Mouse (Mus musculus): ENCODE results near the gene Cd22. TPM values are rescaled to one million over a fixed set of nuclear protein-coding genes. Genes with fewer than 3 reads are reported as not detected.

The Cd22 gene
- 0.15 and 0.19 TPM in 2 replicates for polyA plus RNA-seq (2021; fragmentation: Nextera tagmentation)
- long read RNA-seq, experiment 1 = 0 reads
- long read RNA-seq, experiment 2 = 0 reads

DNA sequence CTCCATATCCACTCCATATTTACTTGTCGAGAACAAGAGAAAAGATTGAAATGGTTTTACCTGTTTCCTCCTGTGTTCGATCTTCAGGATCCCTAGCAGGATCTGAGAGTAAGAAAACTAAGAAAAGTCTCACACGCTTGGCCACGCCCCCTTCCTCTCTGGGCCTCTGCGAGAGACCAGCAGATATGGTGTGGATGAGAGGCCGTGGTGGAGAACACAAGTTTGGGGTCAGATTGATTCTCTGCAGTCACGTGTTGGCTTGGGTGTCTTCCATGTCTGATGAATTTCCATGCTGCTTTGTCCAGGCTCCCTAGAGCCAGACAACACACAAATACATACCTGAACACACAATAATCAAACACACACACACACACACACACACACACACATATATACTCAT is at the start of gene Cd22:
Gene Cd22 (minus strand): TSS at position 167 of the 400 bp plus-strand sequence.

DNA sequence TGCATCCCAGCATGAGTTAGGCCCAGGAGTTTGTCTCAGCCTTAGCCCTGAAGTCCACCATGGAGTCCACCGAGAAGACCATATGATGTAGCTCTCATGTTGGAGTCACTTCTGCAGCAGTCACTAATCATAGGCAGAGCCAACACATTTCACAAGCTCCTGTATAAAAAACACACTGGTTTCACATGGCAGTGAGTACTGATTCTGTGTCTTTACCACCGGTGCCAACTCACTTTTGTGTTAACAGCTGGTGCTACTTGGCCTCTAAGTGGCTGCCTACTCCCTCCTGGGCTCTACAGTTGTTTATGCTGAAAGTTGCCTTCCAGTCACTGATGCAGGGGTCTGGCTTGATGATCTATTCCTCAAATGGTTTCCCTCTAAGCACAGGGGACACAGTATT is 44.4 kb upstream of the Cd22 start, which contains the start of gene Hamp2:
Gene Hamp2 (minus strand): TSS at position 101 of the 400 bp plus-strand sequence.

DNA sequence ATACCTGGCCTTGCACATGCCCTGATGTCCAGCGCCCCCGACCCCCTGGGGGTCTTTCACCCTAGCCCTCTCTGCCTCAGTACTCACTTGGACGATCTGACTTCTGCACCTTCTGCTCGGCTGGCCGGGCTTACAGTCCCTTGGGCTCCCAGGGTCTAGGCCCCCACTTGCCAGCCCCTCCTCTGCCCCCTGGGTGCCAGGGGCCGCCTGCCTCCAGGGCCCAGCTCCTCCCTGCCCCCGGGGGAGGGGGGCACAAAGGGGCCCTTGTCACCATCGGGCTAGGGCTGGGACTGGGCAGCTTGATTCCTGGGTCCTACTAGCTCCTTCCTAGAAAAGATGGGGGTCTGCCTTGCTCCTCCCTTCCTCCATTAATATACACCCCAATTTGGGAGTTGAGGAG is 34.6 kb upstream of the Cd22 start, which contains the start of gene Mag:
Gene Mag (minus strand): TSS at position 142 of the 400 bp plus-strand sequence.

DNA sequence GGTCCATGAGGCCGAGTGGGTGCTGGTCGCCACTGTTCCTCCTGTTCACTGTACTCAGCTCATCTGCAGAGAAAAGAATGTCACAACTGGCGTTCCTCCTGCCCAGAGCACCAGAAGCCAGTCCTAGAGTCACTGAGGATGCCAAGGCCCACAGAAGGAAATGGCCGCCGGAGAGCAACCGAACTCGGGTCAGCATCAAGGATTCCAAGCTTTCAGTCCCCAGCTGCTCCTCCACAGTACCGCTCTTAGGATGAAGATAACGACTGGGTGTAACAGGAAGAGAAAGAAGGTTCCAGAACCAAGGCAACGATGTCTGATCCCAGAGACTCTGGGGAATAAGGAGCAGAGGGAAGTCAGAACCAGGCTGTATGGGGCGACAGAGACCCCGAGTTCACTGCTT is 18.7 kb downstream of the Cd22 start, which contains the start of gene Ffar1:
Gene Ffar1 (minus strand): TSS at position 101 of the 400 bp plus-strand sequence.

DNA sequence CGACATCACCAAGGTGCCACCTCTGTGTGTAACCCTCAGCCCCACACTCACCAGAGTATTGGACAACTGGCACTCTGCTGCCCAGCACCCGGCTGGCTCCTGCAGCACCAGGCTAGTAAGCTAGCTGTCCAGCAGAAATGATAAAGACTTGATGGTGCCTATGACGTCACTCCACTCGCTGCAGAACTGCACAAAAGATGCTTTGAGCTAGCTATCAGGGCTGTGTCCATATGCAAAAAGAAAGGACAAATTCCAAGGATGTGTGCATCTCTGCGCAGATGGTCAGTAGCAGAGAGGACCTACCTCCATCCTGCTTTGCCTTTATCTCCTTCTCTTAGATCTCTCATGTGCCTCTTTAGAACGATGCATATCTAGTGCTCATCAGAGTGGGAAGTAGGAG is 24.1 kb downstream of the Cd22 start, which contains the start of gene Ffar3:
Gene Ffar3 (minus strand): TSS at position 101 of the 400 bp plus-strand sequence.

DNA sequence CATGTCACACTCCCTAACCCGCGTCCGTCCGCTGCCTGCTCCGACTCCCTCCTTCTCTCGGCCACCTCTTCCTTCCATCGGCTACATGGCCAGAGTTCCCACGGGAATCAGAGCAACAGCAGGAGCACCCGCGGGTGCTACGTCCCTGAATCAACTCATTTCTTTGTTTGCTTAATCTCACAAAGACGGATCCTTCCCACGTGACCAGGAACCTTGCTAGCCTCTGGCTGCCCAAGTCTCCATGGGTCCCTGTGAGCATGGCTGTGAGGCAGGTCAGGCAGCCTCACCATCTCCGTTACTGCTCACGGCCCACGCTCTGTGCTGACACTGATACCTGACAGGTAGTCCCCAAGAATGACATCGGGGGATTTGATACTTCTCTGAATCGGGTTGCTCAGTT is 56.5 kb downstream of the Cd22 start, which contains the start of gene Ffar2:
Gene Ffar2 (minus strand): TSS at position 101 of the 400 bp plus-strand sequence.

Other genes with a start within 250 kb of the Cd22 start
- gene Etv2, start 244.5 kb downstream of the Cd22 start, polyA plus RNA-seq (2021; fragmentation: Nextera tagmentation) = not detected in 2 replicates
- gene Rbm42, start 230.0 kb downstream of the Cd22 start, polyA plus RNA-seq (2021; fragmentation: Nextera tagmentation) = 112 and 122 TPM in 2 replicates
- 3.6 and 4.0 TPM in 2 replicates for gene Haus5, start 215.3 kb downstream of the Cd22 start, polyA plus RNA-seq (2021; fragmentation: Nextera tagmentation)
- not detected in 2 replicates for gene Pmis2, start 208.7 kb downstream of the Cd22 start, polyA plus RNA-seq (2021; fragmentation: Nextera tagmentation)
- not detected in 2 replicates for gene 2200002J24Rik, start 181.4 kb downstream of the Cd22 start, polyA plus RNA-seq (2021; fragmentation: Nextera tagmentation)
- 0.55 and 0.83 TPM in 2 replicates for gene Atp4a, start 168.1 kb downstream of the Cd22 start, polyA plus RNA-seq (2021; fragmentation: Nextera tagmentation)
- 172 and 228 TPM in 2 replicates for gene Tmem147, start 150.8 kb downstream of the Cd22 start, polyA plus RNA-seq (2021; fragmentation: Nextera tagmentation)
- gene Gapdhs, start 136.7 kb downstream of the Cd22 start, polyA plus RNA-seq (2021; fragmentation: Nextera tagmentation) = not detected in 2 replicates
- gene Sbsn, start 128.9 kb downstream of the Cd22 start, polyA plus RNA-seq (2021; fragmentation: Nextera tagmentation) = 7.3 and 9.5 TPM in 2 replicates
- 11.7 and 12.6 TPM in 2 replicates for gene Dmkn, start 116.6 kb downstream of the Cd22 start, polyA plus RNA-seq (2021; fragmentation: Nextera tagmentation)
- gene Krtdap, start 92.4 kb downstream of the Cd22 start, polyA plus RNA-seq (2021; fragmentation: Nextera tagmentation) = not detected in 2 replicates
- not detected in 2 replicates for gene Ffar2, start 56.6 kb downstream of the Cd22 start, polyA plus RNA-seq (2021; fragmentation: Nextera tagmentation)
- gene Ffar3, start 24.2 kb downstream of the Cd22 start, polyA plus RNA-seq (2021; fragmentation: Nextera tagmentation) = 0.06 and 0.16 TPM in 2 replicates
- not detected in 2 replicates for gene Ffar1, start 18.8 kb downstream of the Cd22 start, polyA plus RNA-seq (2021; fragmentation: Nextera tagmentation)
- 79.4 and 86.1 TPM in 2 replicates for gene Mag, start 34.5 kb upstream of the Cd22 start, polyA plus RNA-seq (2021; fragmentation: Nextera tagmentation)
- not detected in 2 replicates for gene Hamp2, start 44.3 kb upstream of the Cd22 start, polyA plus RNA-seq (2021; fragmentation: Nextera tagmentation)
- not detected in 2 replicates for gene Hamp, start 63.7 kb upstream of the Cd22 start, polyA plus RNA-seq (2021; fragmentation: Nextera tagmentation)
- 19.0 and 19.3 TPM in 2 replicates for gene Usf2, start 76.5 kb upstream of the Cd22 start, polyA plus RNA-seq (2021; fragmentation: Nextera tagmentation)
- 4.7 and 6.0 TPM in 2 replicates for gene Lsr, start 93.1 kb upstream of the Cd22 start, polyA plus RNA-seq (2021; fragmentation: Nextera tagmentation)
- 0.31 TPM in 1 of 2 replicates, not detected in the other for gene Fam187b, start 93.4 kb upstream of the Cd22 start, polyA plus RNA-seq (2021; fragmentation: Nextera tagmentation)
- 10.8 and 30.6 TPM in 2 replicates for gene Fxyd5, start 162.1 kb upstream of the Cd22 start, polyA plus RNA-seq (2021; fragmentation: Nextera tagmentation)
- 278 and 391 TPM in 2 replicates for gene Fxyd7, start 171.1 kb upstream of the Cd22 start, polyA plus RNA-seq (2021; fragmentation: Nextera tagmentation)
- gene Fxyd1, start 176.9 kb upstream of the Cd22 start, polyA plus RNA-seq (2021; fragmentation: Nextera tagmentation) = 298 and 678 TPM in 2 replicates
- 7.3 and 9.7 TPM in 2 replicates for gene Lgi4, start 179.0 kb upstream of the Cd22 start, polyA plus RNA-seq (2021; fragmentation: Nextera tagmentation)
- 1.2 and 2.3 TPM in 2 replicates for gene Fxyd3, start 196.4 kb upstream of the Cd22 start, polyA plus RNA-seq (2021; fragmentation: Nextera tagmentation)
- gene Hpn, start 234.9 kb upstream of the Cd22 start, polyA plus RNA-seq (2021; fragmentation: Nextera tagmentation) = 0.28 and 0.45 TPM in 2 replicates
- gene Scn1b, start 246.7 kb upstream of the Cd22 start, polyA plus RNA-seq (2021; fragmentation: Nextera tagmentation) = 83.1 and 557 TPM in 2 replicates